Mouse (Mus musculus): Measurements from ENCODE around the gene Gabbr2.

The Gabbr2 gene

DNA sequence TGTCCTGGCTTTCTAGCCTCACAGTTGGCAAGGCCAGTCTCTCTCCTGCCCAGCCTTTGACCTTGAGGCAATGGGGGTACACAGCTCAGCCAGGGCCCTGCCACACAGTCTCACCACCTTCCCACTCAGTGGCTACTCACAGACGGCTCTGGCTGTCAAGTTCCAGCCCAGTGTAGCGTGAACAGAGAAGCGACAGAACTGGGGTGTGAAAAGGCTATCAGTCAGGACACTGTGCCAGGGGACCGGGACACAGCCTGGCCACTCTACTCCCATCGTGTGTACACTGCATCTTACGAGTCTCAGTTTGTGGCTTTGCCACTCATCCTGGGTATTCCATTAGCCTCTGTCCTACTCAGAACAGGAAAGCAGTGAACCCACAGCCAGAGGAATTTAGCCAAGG lies 295.2 kb downstream of the Gabbr2 start:
- DNase-seq, result peak; percentile 77

DNA sequence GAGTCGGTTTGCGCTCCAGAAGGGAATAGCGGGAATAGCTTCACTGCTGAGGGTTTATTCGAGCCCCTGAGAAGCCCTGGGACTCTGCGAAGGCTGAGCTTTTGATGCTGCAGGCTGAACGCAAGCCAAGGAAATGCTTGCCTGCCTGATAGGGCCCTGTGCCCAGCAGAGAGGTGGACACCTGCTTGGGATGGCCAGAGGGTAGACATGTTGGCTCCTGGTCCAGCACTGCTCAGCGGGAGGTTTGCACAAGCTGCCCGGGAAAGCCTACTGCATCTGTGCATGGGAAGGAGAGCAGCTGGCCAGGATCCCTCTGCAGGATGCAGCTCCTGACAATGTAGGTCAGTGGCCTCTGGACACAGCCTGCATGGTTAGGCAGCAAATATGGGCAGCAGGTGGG lies 301.1 kb downstream of the Gabbr2 start:
- peak; percentile 74 for DNase-seq

DNA sequence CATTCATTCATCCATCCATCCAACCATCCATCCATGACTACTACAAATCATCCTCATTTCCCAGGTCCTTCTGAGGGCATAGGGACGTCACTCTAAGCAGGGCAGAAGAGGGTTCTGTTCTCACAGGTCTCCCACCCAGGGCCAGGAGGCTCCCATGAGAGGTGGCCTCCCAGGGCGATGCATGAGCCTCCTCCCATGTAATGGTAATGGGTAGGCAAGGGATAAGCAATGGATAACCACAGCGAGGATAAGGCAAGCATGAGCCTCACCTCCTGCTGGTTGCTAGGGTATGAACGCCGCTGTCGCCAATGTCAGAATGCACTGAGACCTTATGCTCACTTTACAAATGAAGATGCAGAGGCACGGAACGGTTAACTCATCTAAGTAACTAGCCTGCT lies 301.7 kb downstream of the Gabbr2 start:
- no peak for DNase-seq

GRCm38 (mm10) chr4:46689397-46690022 lies 302.2 kb downstream of the Gabbr2 start:
- peak; percentile 82 for DNase-seq

DNA sequence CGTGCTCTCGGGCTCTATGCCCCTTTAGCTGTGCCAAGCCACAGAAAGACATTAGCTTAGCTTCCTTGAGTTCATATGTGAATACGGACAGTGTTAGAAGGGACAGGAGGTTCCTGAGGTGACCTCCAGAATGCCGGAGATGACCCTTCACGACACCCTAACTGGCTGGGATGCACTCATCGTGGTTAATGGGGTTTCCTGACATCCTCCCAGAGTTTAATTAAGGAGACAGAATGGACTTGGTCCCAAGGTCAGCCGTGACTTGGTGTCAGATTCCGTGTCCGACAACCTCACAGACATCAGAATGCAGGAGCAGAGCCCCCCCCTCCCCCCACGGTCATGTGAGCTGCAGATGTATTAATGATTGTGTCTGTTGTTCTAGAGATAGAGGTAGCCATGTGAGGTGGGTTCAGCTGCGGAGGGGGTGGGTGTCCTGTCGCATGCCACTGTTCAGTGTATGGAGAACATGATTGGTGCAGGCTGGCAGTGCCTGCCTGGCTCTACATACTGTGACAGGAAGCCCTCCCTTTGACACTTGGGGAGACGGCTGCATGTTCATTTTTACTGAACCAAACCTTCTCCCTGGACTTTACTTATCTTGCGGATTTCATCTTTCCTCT lies 303.4 kb downstream of the Gabbr2 start:
- DNase-seq, result no peak

DNA sequence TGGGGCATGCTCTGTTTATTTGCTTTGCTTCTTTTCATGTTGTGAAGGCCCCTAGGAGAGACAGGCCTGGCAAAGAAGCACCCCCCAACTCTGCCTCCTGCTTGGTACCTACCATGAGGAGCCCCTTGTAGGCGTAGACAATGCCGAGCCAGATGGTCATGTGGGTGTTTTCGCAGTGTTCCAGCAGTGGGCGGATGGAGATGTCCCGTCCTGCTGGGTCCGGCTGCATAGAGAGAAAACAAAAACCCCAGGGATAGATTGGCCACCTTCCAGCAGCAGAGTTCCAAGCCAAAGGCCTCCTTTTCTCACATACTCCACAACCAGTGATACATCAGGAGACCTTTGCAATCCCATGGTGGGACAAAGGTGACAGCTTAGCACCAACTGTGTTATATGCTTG lies 307.5 kb downstream of the Gabbr2 start:
- DNase-seq, result no peak

- no peak for DNase-seq
These were observed 315.0 kb downstream of the Gabbr2 start for GRCm38 (mm10) chr4:46676646-46677045.

DNA sequence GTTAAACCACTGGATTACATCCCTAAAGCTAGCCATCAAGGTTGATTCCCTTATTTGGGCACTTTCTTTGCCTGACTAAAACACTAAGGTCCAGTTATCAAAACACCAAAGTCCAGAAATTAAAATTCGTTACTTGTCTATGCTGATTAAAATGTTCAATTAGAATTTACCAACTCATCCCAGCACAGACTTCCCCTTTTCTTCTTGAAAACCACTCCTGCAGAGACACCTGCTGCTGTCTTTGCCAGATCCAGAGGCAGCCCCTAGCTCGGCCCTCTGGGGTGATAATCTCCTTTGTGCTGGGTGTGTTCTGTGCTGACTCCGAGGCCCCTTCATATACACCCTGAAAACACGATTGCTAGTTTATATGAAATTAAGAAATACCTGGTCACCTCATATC lies 315.7 kb downstream of the Gabbr2 start:
- DNase-seq, result no peak

- DNase-seq, result no peak
These were observed 316.3 kb downstream of the Gabbr2 start for GRCm38 (mm10) chr4:46675272-46675785.

GRCm38 (mm10) chr4:46668620-46669019 lies 323.1 kb downstream of the Gabbr2 start:
- no peak for DNase-seq

DNA sequence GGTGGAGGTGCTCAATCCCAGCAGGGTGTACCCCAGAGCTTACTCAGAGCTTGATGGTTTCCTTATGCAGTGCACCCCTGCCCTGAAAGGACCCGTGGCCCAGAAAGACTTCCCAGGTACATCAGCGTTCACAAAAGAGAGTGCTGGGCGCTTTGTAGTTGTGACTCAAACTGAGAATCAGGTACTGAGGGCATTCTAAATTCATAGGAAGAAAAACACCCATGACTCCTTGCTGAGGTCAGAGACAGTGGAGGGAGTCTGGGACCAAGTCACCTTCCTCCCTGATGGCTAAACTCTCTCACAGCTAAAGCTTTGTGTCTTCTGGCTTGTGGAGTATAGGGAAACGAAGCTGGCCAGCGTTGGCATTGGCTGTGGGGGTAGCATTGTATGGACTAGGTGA lies 325.3 kb downstream of the Gabbr2 start:
- DNase-seq, result no peak

- peak; percentile 80 for DNase-seq
These were observed 326.3 kb downstream of the Gabbr2 start for GRCm38 (mm10) chr4:46665371-46665774.

DNA sequence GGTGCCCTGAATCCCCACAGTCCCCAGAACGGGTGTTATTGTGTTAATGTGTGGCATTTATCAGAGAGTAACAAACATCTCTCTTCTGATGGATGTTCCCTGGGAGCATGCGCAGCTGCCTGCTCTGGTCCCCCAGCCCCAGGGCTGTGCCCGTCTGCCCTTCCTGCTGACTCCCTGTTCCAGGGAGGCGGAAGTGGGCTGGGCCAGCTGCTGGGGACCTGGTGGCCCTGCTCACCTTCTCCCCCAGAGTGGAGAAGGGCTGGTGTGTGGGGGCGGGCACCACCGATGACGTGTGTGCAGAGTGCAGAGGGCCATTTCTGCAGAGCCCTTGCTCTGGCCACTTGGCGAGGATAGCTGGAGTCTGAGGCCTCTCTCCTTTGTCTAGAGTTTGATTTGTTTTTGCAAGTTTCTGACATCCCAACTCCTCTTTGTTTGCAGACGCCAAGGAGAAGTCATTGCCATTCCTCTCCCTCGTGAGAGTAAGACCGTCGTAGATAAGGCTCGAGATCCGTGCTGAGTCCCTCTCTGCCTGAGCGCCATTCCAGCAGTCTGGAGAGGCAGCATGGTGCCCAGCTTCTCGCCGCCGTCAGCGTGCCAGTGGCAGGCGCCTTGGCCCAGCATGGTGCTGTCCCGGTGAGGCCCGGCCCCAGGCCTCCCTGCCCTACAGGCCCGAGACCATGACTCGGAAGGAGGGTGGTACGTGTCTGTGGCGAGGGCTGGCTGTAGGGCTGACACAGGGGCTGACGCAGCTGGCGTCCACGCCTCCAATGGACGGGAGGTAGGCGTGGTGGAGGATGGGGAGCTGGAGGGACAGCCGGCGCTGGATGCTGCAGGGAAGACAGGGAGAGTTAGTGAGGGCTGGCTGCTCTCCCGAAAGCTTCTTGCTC lies 327.3 kb downstream of the Gabbr2 start:
- DNase-seq, result peak; percentile 76

- no peak for DNase-seq
These were observed 330.2 kb downstream of the Gabbr2 start for GRCm38 (mm10) chr4:46661433-46661832.

DNA sequence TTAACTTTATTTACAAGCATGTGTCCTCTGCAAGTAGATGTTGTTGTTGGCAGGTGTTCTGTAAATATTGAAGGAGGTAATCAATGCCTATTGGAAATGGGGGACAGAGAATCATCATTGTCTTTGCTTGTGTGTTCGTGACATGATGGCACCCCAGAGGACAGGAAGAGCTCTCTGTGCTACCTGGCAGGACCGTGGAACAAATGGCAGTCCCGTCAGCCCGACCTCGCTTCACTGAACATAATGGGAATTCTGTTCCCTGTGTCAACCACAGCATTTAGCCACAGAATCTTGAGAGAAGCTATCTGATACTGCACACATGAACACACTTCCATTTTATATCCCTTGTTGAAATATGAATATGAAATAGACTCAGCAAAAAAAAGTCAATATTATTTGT lies 332.7 kb downstream of the Gabbr2 start:
- no peak for DNase-seq

- peak; percentile 77 for DNase-seq
These were observed 334.6 kb downstream of the Gabbr2 start for GRCm38 (mm10) chr4:46657116-46657515.

- no peak for DNase-seq
These were observed 335.7 kb downstream of the Gabbr2 start for GRCm38 (mm10) chr4:46655956-46656355.

DNA sequence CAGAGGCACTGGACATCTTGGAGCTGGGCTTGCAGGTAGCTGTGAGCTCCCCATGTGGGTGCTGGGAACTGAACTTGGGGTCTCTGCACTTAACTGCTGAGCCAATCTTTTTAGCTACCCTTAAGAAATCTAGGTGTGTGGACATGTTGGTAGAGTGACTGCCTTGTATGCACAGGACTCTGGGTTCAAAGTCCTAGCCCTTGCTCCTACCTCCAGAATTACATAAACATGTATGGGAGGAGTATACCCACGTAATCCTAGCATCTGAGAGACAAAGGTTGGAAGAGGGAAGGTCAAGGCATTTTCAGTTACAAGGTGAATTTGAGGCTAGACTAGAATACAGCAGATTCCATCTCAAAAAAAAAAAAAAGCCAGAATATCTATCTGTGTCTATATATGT lies 336.4 kb downstream of the Gabbr2 start:
- no peak for DNase-seq

GRCm38 (mm10) chr4:46650086-46650753 lies 341.5 kb downstream of the Gabbr2 start, which contains the start of gene Tbc1d2:
Tbc1d2 (minus strand) TSS chr4:46650209.
- peak; percentile 94 for DNase-seq

GRCm38 (mm10) chr4:46649161-46649560 lies 342.5 kb downstream of the Gabbr2 start:
- no peak for DNase-seq

DNA sequence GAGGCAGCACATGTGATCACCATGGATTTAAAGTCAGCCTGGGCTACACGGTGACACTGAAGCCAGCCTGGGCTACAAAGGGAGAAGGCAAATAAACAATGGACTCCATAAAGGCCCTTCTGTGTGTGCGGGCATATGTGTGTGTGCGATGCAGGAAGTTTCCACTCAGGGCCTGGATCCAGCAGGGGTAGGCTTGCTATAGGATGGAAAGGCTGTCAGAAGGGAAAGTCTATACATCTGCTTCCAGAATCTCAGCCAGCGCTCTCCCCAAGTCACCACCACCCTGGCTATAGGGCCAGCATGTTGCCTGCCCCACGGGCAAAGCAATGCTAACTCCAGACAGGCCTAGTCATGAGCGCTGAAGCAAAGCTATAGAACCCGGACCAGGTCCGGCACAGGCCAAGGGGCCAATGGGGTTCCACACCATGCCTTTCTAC lies 348.0 kb downstream of the Gabbr2 start:
- no peak for DNase-seq

GRCm38 (mm10) chr4:46642924-46643675 lies 348.6 kb downstream of the Gabbr2 start:
- no peak for DNase-seq

Measured in retina, postnatal 1 day (tissue).